Mouse (Mus musculus): ENCODE measurements around the gene Zfp408. TPM values are rescaled to one million over a fixed set of nuclear protein-coding genes. Genes with fewer than 3 reads are reported as not detected.

The Zfp408 gene
- polyA plus RNA-seq (2012; rRNA removed; ENCODE audit: low replicate concordance) = 14.8 and 23.3 TPM in 2 replicates

GRCm38 (mm10) chr2:91649553-91650359 is at the start of gene Zfp408, which contains the start of gene Arhgap1:
Gene Zfp408, minus strand, starts transcription at chr2:91649791.
Gene Arhgap1, plus strand, starts transcription at chr2:91649860.

GRCm38 (mm10) chr2:91636229-91636628 is 13.4 kb downstream of the Zfp408 start, which contains the start of gene F2:
Gene F2, minus strand, starts transcription at chr2:91636414.

Other genes starting within 250 kb of the Zfp408 start
- gene 1110051M20Rik, start 205.1 kb downstream of the Zfp408 start, polyA plus RNA-seq (2012; rRNA removed; ENCODE audit: low replicate concordance) = 9.0 and 19.7 TPM in 2 replicates
- gene Lrp4, start 192.3 kb downstream of the Zfp408 start, polyA plus RNA-seq (2012; rRNA removed; ENCODE audit: low replicate concordance) = 2.4 and 5.1 TPM in 2 replicates
- gene Ckap5, start 123.0 kb downstream of the Zfp408 start, polyA plus RNA-seq (2012; rRNA removed; ENCODE audit: low replicate concordance) = 3.2 and 8.1 TPM in 2 replicates
- 0.22 and 5.5 TPM in 2 replicates for gene F2, start 13.4 kb downstream of the Zfp408 start, polyA plus RNA-seq (2012; rRNA removed; ENCODE audit: low replicate concordance)
- gene Arhgap1, start 69 bp upstream of the Zfp408 start, polyA plus RNA-seq (2012; rRNA removed; ENCODE audit: low replicate concordance) = 108 and 123 TPM in 2 replicates
- 28.3 and 43.6 TPM in 2 replicates for gene Atg13, start 60.8 kb upstream of the Zfp408 start, polyA plus RNA-seq (2012; rRNA removed; ENCODE audit: low replicate concordance)
- 1.9 and 3.8 TPM in 2 replicates for gene Harbi1, start 61.1 kb upstream of the Zfp408 start, polyA plus RNA-seq (2012; rRNA removed; ENCODE audit: low replicate concordance)
- 21.8 and 21.9 TPM in 2 replicates for gene Ambra1, start 80.3 kb upstream of the Zfp408 start, polyA plus RNA-seq (2012; rRNA removed; ENCODE audit: low replicate concordance)